Mouse (Mus musculus) adrenal gland, postnatal 4 days (tissue): ENCODE measurements around the gene Slc25a24. TPM values are rescaled to one million over a fixed set of nuclear protein-coding genes. Genes with fewer than 3 reads are reported as not detected.

Experiments used
- DNase-seq, 2 experiments: peaks; one replicate each; pipeline ENCODE4 v3.0.0; 2021 to 2022; ENCODE audit warnings: low spot score in 2 of 2, mixed read lengths in 2 of 2
- long read RNA-seq, 2 experiments: library from polyadenylated mRNA; stranded (forward); transcript quantifications; one replicate each; pipeline ENCODE4 v2.0.0; 2021
- total RNA-seq, 2 experiments: library from RNA; stranded (reverse); gene quantifications; 2 replicates each; pipeline ENCODE4 v1.2.3; 2021

Slc25a24 gene
- total RNA-seq, result 10 to 100 TPM; 34.7 to 35.6 TPM
- long read RNA-seq, experiment 1, partial matches to known transcripts, result 1 of 4 reads
- long read RNA-seq, experiment 1, other reads (novel, unspliced or antisense), result 1 of 4 reads
- long read RNA-seq, experiment 2, transcript Slc25a24-201 (10 exons, 3,431 nt), result major isoform, 8 of 13 reads
- long read RNA-seq, experiment 2, partial matches to known transcripts, result 5 of 13 reads
- long read RNA-seq, experiment 2, other reads (novel, unspliced or antisense), result 0 of 13 reads

GRCm38 (mm10) chr3:109122641-109123530 lies at the start of gene Slc25a24:
Gene Slc25a24 (plus strand): TSS chr3:109123149.
- peak; percentile 29 for DNase-seq

- no peak for DNase-seq
These were observed 42.8 kb upstream of the Slc25a24 start, which contains the start of gene Slc25a54 for GRCm38 (mm10) chr3:109080169-109080568. Gene Slc25a54 (plus strand): TSS chr3:109080469.

GRCm38 (mm10) chr3:109084418-109084817 lies 38.5 kb upstream of the Slc25a24 start:
- DNase-seq, result no peak

GRCm38 (mm10) chr3:109088460-109088859 lies 34.5 kb upstream of the Slc25a24 start:
- no peak for DNase-seq

GRCm38 (mm10) chr3:109104702-109105101 lies 18.2 kb upstream of the Slc25a24 start:
- no peak for DNase-seq

GRCm38 (mm10) chr3:109117136-109117535 lies 5.8 kb upstream of the Slc25a24 start:
- no peak for DNase-seq

- DNase-seq, result no peak
These were observed 3.4 kb upstream of the Slc25a24 start for GRCm38 (mm10) chr3:109119562-109119961.

GRCm38 (mm10) chr3:109119973-109120372 lies 3.0 kb upstream of the Slc25a24 start:
- DNase-seq, result no peak

GRCm38 (mm10) chr3:109123531-109123981 lies 607 bp downstream of the Slc25a24 start:
- peak in 1 of 2 experiments; percentile 33 for DNase-seq

- DNase-seq, result no peak
These were observed 1.1 kb downstream of the Slc25a24 start for GRCm38 (mm10) chr3:109124091-109124490.

- DNase-seq, result no peak
These were observed 2.6 kb downstream of the Slc25a24 start for GRCm38 (mm10) chr3:109125531-109125930.

- DNase-seq, result no peak
These were observed 6.8 kb downstream of the Slc25a24 start for GRCm38 (mm10) chr3:109129768-109130167.

- no peak for DNase-seq
These were observed 10.0 kb downstream of the Slc25a24 start for GRCm38 (mm10) chr3:109132966-109133365.

GRCm38 (mm10) chr3:109134036-109134435 lies 11.1 kb downstream of the Slc25a24 start:
- DNase-seq, result no peak

GRCm38 (mm10) chr3:109135352-109135751 lies 12.4 kb downstream of the Slc25a24 start:
- DNase-seq, result no peak

- no peak for DNase-seq
These were observed 29.6 kb downstream of the Slc25a24 start for GRCm38 (mm10) chr3:109152561-109152960.

GRCm38 (mm10) chr3:109153410-109153809 lies 30.5 kb downstream of the Slc25a24 start:
- no peak for DNase-seq

- DNase-seq, result no peak
These were observed 33.1 kb downstream of the Slc25a24 start for GRCm38 (mm10) chr3:109155926-109156669.

- DNase-seq, result no peak
These were observed 34.5 kb downstream of the Slc25a24 start for GRCm38 (mm10) chr3:109157481-109157880.

- no peak for DNase-seq
These were observed 41.1 kb downstream of the Slc25a24 start for GRCm38 (mm10) chr3:109164088-109164487.

GRCm38 (mm10) chr3:109164644-109165043 lies 41.7 kb downstream of the Slc25a24 start:
- no peak for DNase-seq
